20 mouse cellular contexts compared by ENCODE assay signal in the genomic region with DNA sequence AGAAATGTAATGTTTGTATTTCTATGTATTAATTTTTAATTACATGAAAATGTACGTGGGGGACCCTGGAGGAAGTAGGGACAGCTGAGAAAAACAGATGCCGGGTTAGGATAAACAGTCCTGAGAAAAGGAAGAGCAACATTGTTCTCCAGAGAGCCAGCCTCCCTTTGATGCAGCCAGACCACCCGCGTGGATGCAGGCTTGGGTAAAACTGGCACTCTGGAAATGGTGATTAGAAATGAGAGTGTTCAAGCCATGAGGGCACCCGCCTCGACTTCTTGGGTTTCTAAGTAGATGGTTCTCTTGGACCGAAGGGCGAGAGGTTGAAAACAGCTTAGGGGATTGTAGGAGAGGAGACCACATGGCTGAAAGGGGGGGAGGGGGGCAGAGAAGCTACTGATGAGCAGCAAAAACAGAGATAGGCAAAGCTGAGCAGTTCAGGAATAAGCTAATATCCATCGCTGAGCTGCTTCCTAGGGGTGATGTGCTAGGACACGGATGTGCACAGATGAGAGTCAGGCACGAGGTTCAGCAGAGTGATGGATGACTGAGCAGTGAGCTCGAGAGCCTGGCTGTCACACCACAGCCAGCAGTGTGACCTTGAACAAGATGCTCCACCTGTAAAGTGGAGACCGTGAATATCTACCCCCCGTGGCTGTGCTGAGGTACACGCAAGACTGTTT. TPM values are rescaled to one million over a fixed set of nuclear protein-coding genes. Genes with fewer than 3 reads are reported as not detected.
A peak's percentile ranks its signal among the peaks of the same experiment; 100 is the strongest.
DNase-seq lines count a peak whose midpoint lies in the region; ATAC-seq and TF ChIP-seq lines count a peak whose summit lies in the region.
"Had no signal": no experiment of that assay in that cellular context is flagged by ENCODE, and none has a peak within 500 bp of the region (broad histone marks: within the 10 kb centered on the region; RNA-seq: fewer than 3 reads in every experiment).

No protein-coding gene starts in this region.

- no peak overlapping the region for H3K4me2 ChIP-seq in forebrain, embryonic 11.5 days (ENCODE audit: low read depth, low read length, severe bottlenecking)
- H3K4me2 ChIP-seq in forebrain, embryonic 13.5 days = no peak overlapping the region
- no peak overlapping the region for H3K4me2 ChIP-seq in kidney, postnatal 0 days (ENCODE audit: low read length)
- H3K4me2 ChIP-seq: intestine, embryonic 15.5 days; neural tube, embryonic 13.5 days had no signal

- H3K9me3 ChIP-seq in forebrain, embryonic 11.5 days (ENCODE audit: control insufficient read depth, low read length) = no peaks in the 10 kb centered on the region
- H3K9me3 ChIP-seq in forebrain, embryonic 13.5 days (replicated peaks) = no peaks in the 10 kb centered on the region
- no peaks in the 10 kb centered on the region for H3K9me3 ChIP-seq in kidney, postnatal 0 days (replicated peaks; ENCODE audit: low read length)
- H3K9me3 ChIP-seq: forebrain, embryonic 10.5 days; G1E; intestine, embryonic 15.5 days; limb, embryonic 10.5 days; neural tube, embryonic 13.5 days had no signal

- no peak overlapping the region for H3K27ac ChIP-seq in forebrain, embryonic 11.5 days (ENCODE audit: low read depth, low read length)
- H3K27ac ChIP-seq in forebrain, embryonic 13.5 days = no peak overlapping the region
- no peak overlapping the region for H3K27ac ChIP-seq in kidney, postnatal 0 days
- H3K27ac ChIP-seq: forebrain, embryonic 10.5 days; intestine, embryonic 15.5 days; limb, embryonic 10.5 days; neural tube, embryonic 13.5 days; stomach, postnatal 0 days had no signal

- no peak overlapping the region for H3K4me3 ChIP-seq in forebrain, embryonic 11.5 days (ENCODE audit: low read depth, low read length)
- H3K4me3 ChIP-seq in forebrain, embryonic 13.5 days = no peak overlapping the region
- H3K4me3 ChIP-seq in kidney, postnatal 0 days (replicated peaks; ENCODE audit: low read depth, low read length) = no peak overlapping the region
- H3K4me3 ChIP-seq: forebrain, embryonic 10.5 days; intestine, embryonic 15.5 days; limb, embryonic 10.5 days; neural tube, embryonic 13.5 days had no signal

- no peak overlapping the region for H3K9ac ChIP-seq in forebrain, embryonic 11.5 days (ENCODE audit: low read length)
- no peak overlapping the region for H3K9ac ChIP-seq in forebrain, embryonic 13.5 days
- no peak overlapping the region for H3K9ac ChIP-seq in kidney, postnatal 0 days (ENCODE audit: low read depth, low read length)
- H3K9ac ChIP-seq: intestine, embryonic 15.5 days; neural tube, embryonic 13.5 days had no signal

- ATAC-seq in forebrain, embryonic 11.5 days (replicated peaks; ENCODE audit: low FRiP score) = 0 out of 2 replicates have a peak, but pooled peaks have one; percentile 39
- no peak for ATAC-seq in forebrain, embryonic 13.5 days
- peak; percentile 66 for ATAC-seq in kidney, postnatal 0 days (replicated peaks; ENCODE audit: low FRiP score, low read depth)
- ATAC-seq: intestine, embryonic 15.5 days had no signal

- H3K4me1 ChIP-seq in forebrain, embryonic 11.5 days (replicated peaks; ENCODE audit: control insufficient read depth, insufficient read depth, low read length) = no peaks in the 10 kb centered on the region
- no peaks in the 10 kb centered on the region for H3K4me1 ChIP-seq in forebrain, embryonic 13.5 days
- H3K4me1 ChIP-seq in kidney, postnatal 0 days (replicated peaks; ENCODE audit: insufficient read depth, low read length) = 0 out of 2 replicates have a peak, but pooled peaks cover 5% of the 10 kb centered on the region
- H3K4me1 ChIP-seq: forebrain, embryonic 10.5 days had no signal

- 82% methylated on average over 15 of the region's 15 CpGs for WGBS in forebrain, embryonic 11.5 days
- WGBS in forebrain, embryonic 13.5 days = 75% methylated on average over 15 of the region's 15 CpGs
- 56% methylated on average over 15 of the region's 15 CpGs for WGBS in kidney, postnatal 0 days

- no peaks in the 10 kb centered on the region for H3K27me3 ChIP-seq in forebrain, embryonic 11.5 days (ENCODE audit: control insufficient read depth, insufficient read depth, low read length)
- H3K27me3 ChIP-seq in forebrain, embryonic 13.5 days = no peaks in the 10 kb centered on the region
- no peaks in the 10 kb centered on the region for H3K27me3 ChIP-seq in kidney, postnatal 0 days (ENCODE audit: insufficient read depth, low read length)
- H3K27me3 ChIP-seq in splenic B cell, adult 2 months (ENCODE audit: control insufficient read depth, insufficient read depth, low read length, poor library complexity, severe bottlenecking) = no peaks in the 10 kb centered on the region
- H3K27me3 ChIP-seq: intestine, embryonic 15.5 days; neural tube, embryonic 13.5 days had no signal

- TF ChIP-seq CTCF in kidney, postnatal 0 days (IDR thresholded peaks at IDR 0.05; ENCODE audit: low read depth) = no peak

- DNase-seq in forebrain, embryonic 11.5 days (ENCODE audit: low spot score) = no peak
- no peak for DNase-seq in kidney, postnatal 0 days (ENCODE audit: low spot score)
- no peak for DNase-seq in kidney, adult 18-20 months
- DNase-seq in retina, postnatal 1 day = peak; percentile 81
- DNase-seq in retina, embryonic 14.5 days (ENCODE audit: low spot score) = no peak
- peak; percentile 38 for DNase-seq in splenic B cell, adult 2 months (ENCODE audit: low read depth, low spot score)
- no peak for DNase-seq in thymus, postnatal 25 days
- DNase-seq: adrenal gland, postnatal 10 days; cerebellum, adult 9-11 months; heart, postnatal 36 days; kidney, postnatal 36 days; lung, adult 2 months; right cerebral cortex, postnatal 25 days had no signal

- no peaks in the 10 kb centered on the region for H3K36me3 ChIP-seq in forebrain, embryonic 11.5 days (ENCODE audit: control insufficient read depth, insufficient read depth, low read length)
- H3K36me3 ChIP-seq in forebrain, embryonic 13.5 days (ENCODE audit: poor library complexity, severe bottlenecking) = peaks cover 9% of the 10 kb centered on the region
- H3K36me3 ChIP-seq in kidney, postnatal 0 days (ENCODE audit: insufficient read depth, low read length) = peaks cover 3% of the 10 kb centered on the region; the same call in 1 of the 2 replicates
- no peaks in the 10 kb centered on the region for H3K36me3 ChIP-seq in splenic B cell, adult 2 months (ENCODE audit: control insufficient read depth, insufficient read depth, low read length, poor library complexity, severe bottlenecking)
- H3K36me3 ChIP-seq: intestine, embryonic 15.5 days had no signal

RNA-seq across cellular contexts. Expression of gene Ppa2, which starts 21.4 kb away (rescaled TPM):
- polyA plus RNA-seq in forebrain, embryonic 11.5 days (2014; fragmentation: Nextera tagmentation; extraction: Ambion mirVana) = 75.1 and 76.7 TPM in 2 replicates
- 79.3 and 85.9 TPM in 2 replicates for polyA plus RNA-seq in forebrain, embryonic 13.5 days (2015; fragmentation: Nextera tagmentation; extraction: Ambion mirVana)
- 141 and 144 TPM in 2 replicates for polyA plus RNA-seq in kidney, postnatal 0 days (2015; fragmentation: Nextera tagmentation; extraction: Ambion mirVana)

Comparison
In these comparisons a context has a peak if more than half of its experiments do, and no peak if none do; other contexts are left out.
1. DNase-seq: peak in retina, postnatal 1 day (single experiment) and splenic B cell, adult 2 months (single experiment); none in forebrain, embryonic 11.5 days (single experiment), kidney, postnatal 0 days (single experiment), kidney, adult 18-20 months (single experiment), retina, embryonic 14.5 days (single experiment) and thymus, postnatal 25 days (single experiment).